Mouse (Mus musculus): Measurements from ENCODE around the gene Abca1.

GRCm38 (mm10) chr4:53093615-53094014, 66.1 kb downstream of the Abca1 start:
- TF ChIP-seq POLR2A (IDR thresholded peaks at IDR 0.05; ENCODE audit: insufficient read depth, low read length) (no peak), CTCF (IDR thresholded peaks at IDR 0.05; ENCODE audit: low read depth, low read length) (no peak), EP300 (IDR thresholded peaks at IDR 0.05; ENCODE audit: insufficient read depth, low read depth, low read length) (no peak)
